Mouse (Mus musculus): ENCODE results near the gene Ly6g5c. TPM values are rescaled to one million over a fixed set of nuclear protein-coding genes. Genes with fewer than 3 reads are reported as not detected.

Gene Ly6g5c
- polyA plus RNA-seq (2012; rRNA removed): not detected in 2 replicates
- polyA plus RNA-seq (2014; fragmentation: Nextera tagmentation; extraction: Ambion mirVana): not detected in 2 replicates

- Histone ChIP-seq H3K4me3 (replicated peaks; ENCODE audit: low read length) (no peak within 1 kb of the TSS), H3K9me3 (ENCODE audit: control insufficient read depth, low read length) (no peaks in the 10 kb centered on the region), H3K4me2 (replicated peaks; ENCODE audit: low read depth, low read length, severe bottlenecking) (no peak within 1 kb of the TSS), H3K36me3 (ENCODE audit: control insufficient read depth, insufficient read depth, low read length) (peaks cover 10% of the 10 kb centered on the region), H3K27ac (replicated peaks; ENCODE audit: low read depth, low read length) (no peak within 1 kb of the TSS), H3K4me1 (ENCODE audit: control insufficient read depth, insufficient read depth, low read length) (0 out of 2 replicates have a peak, but pooled peaks cover 2% of the 10 kb centered on the region), H3K9ac (ENCODE audit: low read depth, low read length, severe bottlenecking) (no peak within 1 kb of the TSS), H3K27me3 (ENCODE audit: control insufficient read depth, insufficient read depth, low read length) (no peaks in the 10 kb centered on the region)
- no peak for ATAC-seq (ENCODE audit: low FRiP score, low read depth)
- DNase-seq (ENCODE audit: low spot score): no peak
- TF ChIP-seq POLR2A (IDR thresholded peaks at IDR 0.05; ENCODE audit: borderline replicate concordance, extremely low read depth, insufficient read depth, insufficient read length): no peak
- WGBS: 91% methylated on average over 6 of the region's 6 CpGs
These were observed at the start of gene Ly6g5c for GRCm38 (mm10) chr17:35108097-35108496. TSS of gene Ly6g5c (plus strand) at chr17:35108279.

GRCm38 (mm10) chr17:35058316-35058715, 49.8 kb upstream of the Ly6g5c start:
- DNase-seq (ENCODE audit: low spot score) (no peak), ATAC-seq (ENCODE audit: low FRiP score, low read depth) (0 out of 2 replicates have a peak, but pooled peaks have one; percentile 0)
- Histone ChIP-seq H3K27ac (replicated peaks; ENCODE audit: low read depth, low read length) (no peak overlapping the region), H3K9me3 (ENCODE audit: control insufficient read depth, low read length) (no peaks in the 10 kb centered on the region), H3K4me3 (replicated peaks; ENCODE audit: low read length) (0 out of 2 replicates have a peak overlapping the region, but pooled peaks have one; percentile 61), H3K4me1 (ENCODE audit: control insufficient read depth, insufficient read depth, low read length) (peaks cover 12% of the 10 kb centered on the region), H3K27me3 (ENCODE audit: control insufficient read depth, insufficient read depth, low read length) (no peaks in the 10 kb centered on the region), H3K4me2 (replicated peaks; ENCODE audit: low read depth, low read length, severe bottlenecking) (peak overlapping the region; percentile 89; the same call in 1 of the 2 replicates), H3K9ac (ENCODE audit: low read depth, low read length, severe bottlenecking) (no peak overlapping the region), H3K36me3 (ENCODE audit: control insufficient read depth, insufficient read depth, low read length) (peaks cover 76% of the 10 kb centered on the region)
- no peak for TF ChIP-seq POLR2A (IDR thresholded peaks at IDR 0.05; ENCODE audit: borderline replicate concordance, extremely low read depth, insufficient read depth, insufficient read length)
- WGBS: 61% methylated on average over 9 of the region's 9 CpGs

- Histone ChIP-seq H3K27me3 (ENCODE audit: control insufficient read depth, insufficient read depth, low read length) (no peaks in the 10 kb centered on the region), H3K27ac (replicated peaks; ENCODE audit: low read depth, low read length) (peak within 1 kb of the TSS; percentile 88), H3K9ac (ENCODE audit: low read depth, low read length, severe bottlenecking) (peak within 1 kb of the TSS; percentile 80), H3K9me3 (ENCODE audit: control insufficient read depth, low read length) (no peaks in the 10 kb centered on the region), H3K4me3 (replicated peaks; ENCODE audit: low read length) (peak within 1 kb of the TSS; percentile 61), H3K4me2 (replicated peaks; ENCODE audit: low read depth, low read length, severe bottlenecking) (peak within 1 kb of the TSS; percentile 89), H3K4me1 (ENCODE audit: control insufficient read depth, insufficient read depth, low read length) (peaks cover 12% of the 10 kb centered on the region), H3K36me3 (ENCODE audit: control insufficient read depth, insufficient read depth, low read length) (peaks cover 69% of the 10 kb centered on the region)
- DNase-seq (ENCODE audit: low spot score): peak; percentile 99
- WGBS: under 1% methylated on average over 56 of the region's 57 CpGs
- ATAC-seq (ENCODE audit: low FRiP score, low read depth): peak; percentile 92
- peak; percentile 44; the same call in 1 of the 2 replicates for TF ChIP-seq POLR2A (IDR thresholded peaks at IDR 0.05; ENCODE audit: borderline replicate concordance, extremely low read depth, insufficient read depth, insufficient read length)
These were observed 48.9 kb upstream of the Ly6g5c start, which contains the start of gene Ddah2 for GRCm38 (mm10) chr17:35058911-35059892. TSS of gene Ddah2 (plus strand) at chr17:35059035.

GRCm38 (mm10) chr17:35060071-35060470, 48.0 kb upstream of the Ly6g5c start:
- peaks cover 61% of the 10 kb centered on the region for H3K36me3 ChIP-seq (ENCODE audit: control insufficient read depth, insufficient read depth, low read length)
- H3K9me3 ChIP-seq (ENCODE audit: control insufficient read depth, low read length): no peaks in the 10 kb centered on the region
- H3K9ac ChIP-seq (ENCODE audit: low read depth, low read length, severe bottlenecking): peak overlapping the region; percentile 80
- H3K4me2 ChIP-seq (replicated peaks; ENCODE audit: low read depth, low read length, severe bottlenecking): peak overlapping the region; percentile 89
- peaks cover 21% of the 10 kb centered on the region for H3K4me1 ChIP-seq (ENCODE audit: control insufficient read depth, insufficient read depth, low read length)
- TF ChIP-seq POLR2A (IDR thresholded peaks at IDR 0.05; ENCODE audit: borderline replicate concordance, extremely low read depth, insufficient read depth, insufficient read length): no peak
- ATAC-seq (ENCODE audit: low FRiP score, low read depth): no peak
- H3K27ac ChIP-seq (replicated peaks; ENCODE audit: low read depth, low read length): no peak overlapping the region; the same call in 1 of the 2 replicates
- no peak for DNase-seq (ENCODE audit: low spot score)
- peak overlapping the region; percentile 61 for H3K4me3 ChIP-seq (replicated peaks; ENCODE audit: low read length)
- WGBS: 33% methylated on average over 14 of the region's 14 CpGs
- peaks cover 3% of the 10 kb centered on the region for H3K27me3 ChIP-seq (ENCODE audit: control insufficient read depth, insufficient read depth, low read length)

- Histone ChIP-seq H3K4me1 (ENCODE audit: control insufficient read depth, insufficient read depth, low read length) (peaks cover 27% of the 10 kb centered on the region), H3K4me3 (replicated peaks; ENCODE audit: low read length) (peak overlapping the region; percentile 61), H3K9me3 (ENCODE audit: control insufficient read depth, low read length) (no peaks in the 10 kb centered on the region), H3K36me3 (ENCODE audit: control insufficient read depth, insufficient read depth, low read length) (peaks cover 54% of the 10 kb centered on the region), H3K4me2 (replicated peaks; ENCODE audit: low read depth, low read length, severe bottlenecking) (peak overlapping the region; percentile 89), H3K27ac (replicated peaks; ENCODE audit: low read depth, low read length) (no peak overlapping the region), H3K27me3 (ENCODE audit: control insufficient read depth, insufficient read depth, low read length) (peaks cover 9% of the 10 kb centered on the region), H3K9ac (ENCODE audit: low read depth, low read length, severe bottlenecking) (no peak overlapping the region; the same call in 1 of the 2 replicates)
- 55% methylated on average over 22 of the region's 22 CpGs for WGBS
- ATAC-seq (ENCODE audit: low FRiP score, low read depth) (no peak), DNase-seq (ENCODE audit: low spot score) (no peak)
- TF ChIP-seq POLR2A (IDR thresholded peaks at IDR 0.05; ENCODE audit: borderline replicate concordance, extremely low read depth, insufficient read depth, insufficient read length): no peak
These were observed 47.3 kb upstream of the Ly6g5c start for GRCm38 (mm10) chr17:35060737-35061297.
